Comparison of ENCODE assay signal across 8 mouse cellular contexts in the genomic region with DNA sequence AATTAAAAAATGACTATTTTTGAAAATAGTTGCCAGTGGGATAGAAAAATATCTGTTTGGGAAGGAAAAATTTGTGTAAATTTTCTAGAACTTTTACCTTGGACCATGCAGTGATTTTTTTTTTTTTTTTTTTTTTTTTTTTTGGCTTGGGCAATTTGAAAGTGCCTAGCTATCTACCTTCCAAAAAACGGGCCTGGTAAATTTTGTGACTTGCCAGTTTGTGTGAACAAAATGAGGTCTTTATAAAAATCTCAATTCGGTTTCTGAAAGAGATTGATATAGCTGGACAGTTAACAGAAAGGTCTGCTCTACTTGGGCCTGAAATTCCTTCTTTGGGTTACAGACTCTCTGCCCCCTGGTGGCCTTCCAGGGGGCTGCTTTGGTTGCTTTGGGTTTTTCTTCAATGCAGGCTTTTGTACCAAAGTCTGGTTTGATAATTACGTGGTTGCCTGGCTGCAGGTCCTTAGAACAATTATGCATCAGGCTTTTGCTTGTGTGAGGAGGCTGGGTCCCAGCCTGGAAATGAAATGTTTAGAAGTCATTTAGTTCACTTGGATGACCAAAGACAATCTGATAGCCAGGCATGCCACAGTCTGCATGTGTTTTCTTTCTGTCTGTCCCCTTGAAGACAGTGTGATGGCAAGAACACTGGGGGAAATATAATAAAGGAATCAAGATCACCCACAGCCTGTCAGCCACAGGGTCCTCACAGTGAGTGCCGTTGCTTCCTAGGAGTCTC.
DNase-seq lines count a peak whose midpoint lies in the region; ATAC-seq and TF ChIP-seq lines count a peak whose summit lies in the region.

No protein-coding gene starts in this region.

- H3K36me3 ChIP-seq in forebrain, embryonic 10.5 days (replicated peaks): no peaks in the 10 kb centered on the region
- H3K36me3 ChIP-seq in hindbrain, postnatal 0 days (ENCODE audit: insufficient read depth, low read length): no peaks in the 10 kb centered on the region
- no peaks in the 10 kb centered on the region for H3K36me3 ChIP-seq in liver, adult 2 months (ENCODE audit: control insufficient read depth, insufficient read depth, low read length)

- ATAC-seq in hindbrain, postnatal 0 days: peak; percentile 76

- peak; percentile 33 for DNase-seq in urinary bladder, postnatal 14 days (ENCODE audit: low spot score)
- no peak for DNase-seq in urinary bladder, adult 2 months (ENCODE audit: low spot score)
- peak; percentile 74 for DNase-seq in forebrain, embryonic 10.5 days (ENCODE audit: extremely low spot score, low spot score)
- peak; percentile 82 for DNase-seq in hindbrain, postnatal 0 days (ENCODE audit: low spot score)
- peak; percentile 49 for DNase-seq in liver, adult 2 months (ENCODE audit: extremely low read depth, low read depth, low spot score)
- peak; percentile 38 for DNase-seq in right cerebral cortex, postnatal 14 days
- no peak for DNase-seq in spleen, postnatal 14 days (ENCODE audit: low spot score in 2 of 2)

- no peak overlapping the region for H3K4me3 ChIP-seq in bone marrow macrophage, adult 2 months (ENCODE audit: insufficient read depth, low read length)
- H3K4me3 ChIP-seq in forebrain, embryonic 10.5 days: no peak overlapping the region
- no peak overlapping the region for H3K4me3 ChIP-seq in hindbrain, postnatal 0 days (ENCODE audit: low read length)
- no peak overlapping the region for H3K4me3 ChIP-seq in liver, adult 2 months (ENCODE audit: insufficient read depth, low read depth, low read length)

- no peak overlapping the region for H3K9ac ChIP-seq in hindbrain, postnatal 0 days (replicated peaks; ENCODE audit: low read length)
- H3K9ac ChIP-seq in liver, adult 2 months (ENCODE audit: low read depth, low read length): no peak overlapping the region

- TF ChIP-seq POLR2A in bone marrow macrophage, adult 2 months (IDR thresholded peaks at IDR 0.05; ENCODE audit: borderline replicate concordance, low read depth, low read length): no peak
- no peak for TF ChIP-seq POLR2A in liver, adult 2 months (IDR thresholded peaks at IDR 0.05; ENCODE audit: extremely low read depth, insufficient read depth, low read length)

- no peaks in the 10 kb centered on the region for H3K79me2 ChIP-seq in liver, adult 2 months (ENCODE audit: control insufficient read depth, insufficient read depth, low read length)

- H3K27ac ChIP-seq in bone marrow macrophage, adult 2 months (ENCODE audit: insufficient read depth, low read depth, low read length): no peak overlapping the region
- H3K27ac ChIP-seq in forebrain, embryonic 10.5 days: no peak overlapping the region
- no peak overlapping the region for H3K27ac ChIP-seq in hindbrain, postnatal 0 days
- H3K27ac ChIP-seq in liver, adult 2 months (replicated peaks; ENCODE audit: insufficient read depth, low read depth, low read length): no peak overlapping the region

- no peaks in the 10 kb centered on the region for H3K4me1 ChIP-seq in bone marrow macrophage, adult 2 months (ENCODE audit: control insufficient read depth, insufficient read depth, low read length)
- peaks cover 13% of the 10 kb centered on the region for H3K4me1 ChIP-seq in forebrain, embryonic 10.5 days
- H3K4me1 ChIP-seq in hindbrain, postnatal 0 days (ENCODE audit: insufficient read depth, low read length): no peaks in the 10 kb centered on the region
- H3K4me1 ChIP-seq in liver, adult 2 months (ENCODE audit: control insufficient read depth, insufficient read depth, low read length): no peaks in the 10 kb centered on the region

- 24% methylated on average over 4 of the region's 4 CpGs for WGBS in forebrain, embryonic 10.5 days
- 15% methylated on average over 4 of the region's 4 CpGs for WGBS in hindbrain, postnatal 0 days
- WGBS in liver, adult 2 months: 19% methylated on average over 4 of the region's 4 CpGs

- H3K4me2 ChIP-seq in hindbrain, postnatal 0 days (ENCODE audit: low read depth, low read length): no peak overlapping the region

- H3K9me3 ChIP-seq in forebrain, embryonic 10.5 days: no peaks in the 10 kb centered on the region
- H3K9me3 ChIP-seq in hindbrain, postnatal 0 days (ENCODE audit: low read length): no peaks in the 10 kb centered on the region

- peak; percentile 53 for TF ChIP-seq CTCF in bone marrow macrophage, adult 2 months (IDR thresholded peaks at IDR 0.05; ENCODE audit: low read depth, low read length)
- peak; percentile 79 for TF ChIP-seq CTCF in hindbrain, postnatal 0 days (IDR thresholded peaks at IDR 0.05; ENCODE audit: low read depth)
- peak; percentile 61; the same call in 1 of the 2 replicates for TF ChIP-seq CTCF in liver, adult 2 months (IDR thresholded peaks at IDR 0.05; ENCODE audit: low read depth, low read length)

- peaks cover 23% of the 10 kb centered on the region for H3K27me3 ChIP-seq in forebrain, embryonic 10.5 days (ENCODE audit: poor library complexity, severe bottlenecking)
- H3K27me3 ChIP-seq in hindbrain, postnatal 0 days (ENCODE audit: insufficient read depth, low read length): no peaks in the 10 kb centered on the region
- no peaks in the 10 kb centered on the region for H3K27me3 ChIP-seq in liver, adult 2 months (ENCODE audit: control insufficient read depth, insufficient read depth, low read length)

Comparison
In these comparisons a context has a peak if more than half of its experiments do, and no peak if none do; other contexts are left out.
1. DNase-seq: peak in urinary bladder, postnatal 14 days (single experiment), forebrain, embryonic 10.5 days (single experiment), hindbrain, postnatal 0 days (single experiment), liver, adult 2 months (single experiment) and right cerebral cortex, postnatal 14 days (single experiment); none in urinary bladder, adult 2 months (single experiment) and spleen, postnatal 14 days (0 of 2).
2. Peak in every context shown above with its lines, with median percentiles within 50 percentile points of each other: CTCF ChIP-seq.